Mouse (Mus musculus): ENCODE measurements at regions not wholly inside any gene's neighbourhood (a gene's known extent, or its start where the extent isn't known, plus 50 kb on each side); places are given as distances from the start of the nearest gene placed in this dataset.

DNA sequence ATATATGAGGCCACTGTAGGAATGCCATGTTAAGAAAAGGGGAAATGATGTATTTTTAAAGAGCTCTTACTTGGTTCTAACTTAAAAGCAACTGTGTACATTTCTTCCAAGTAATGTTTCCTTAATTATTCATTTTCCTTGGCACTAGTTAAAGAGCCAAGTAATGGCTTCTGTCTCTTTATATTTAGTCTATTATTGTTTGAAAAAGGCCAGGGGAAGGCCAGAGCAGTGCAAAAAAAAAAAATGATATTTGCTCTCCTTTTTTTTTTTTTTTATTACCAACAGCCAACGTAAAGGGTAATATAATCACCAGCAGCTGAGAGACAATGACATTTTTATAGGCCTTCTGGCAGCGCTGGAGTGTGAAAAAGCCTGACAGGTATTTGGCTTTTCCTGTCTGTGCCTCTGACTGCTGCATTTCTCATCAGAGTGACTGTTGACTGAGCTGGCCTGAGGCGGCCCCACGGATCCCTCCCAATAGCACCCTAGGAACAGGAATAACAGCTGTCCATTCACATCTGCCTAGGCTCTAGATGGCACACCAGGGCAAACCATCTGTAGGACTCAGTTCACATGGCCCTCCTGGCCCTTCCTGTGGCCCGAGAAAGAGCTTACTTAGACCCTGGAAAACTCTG is 124.3 kb downstream of the Pmp22 start:
- TF ChIP-seq CTCF (IDR thresholded peaks at IDR 0.05; ENCODE audit: extremely low read depth, insufficient read length, insufficient replicate concordance, low read depth, low read length) (no peak), POLR2A (IDR thresholded peaks at IDR 0.05; ENCODE audit: low read depth, low read length) (no peak)

Data from small intestine, adult 2 months (tissue).